Mouse (Mus musculus) olfactory bulb, adult 2 months (tissue): ENCODE data around the gene Fam222a.

Source experiments
- CTCF ChIP-seq: fragments of 200-500 bp; IDR thresholded peaks from 2 replicates; pipeline ENCODE4 v1.5.1; 2012; ENCODE audit warnings: low read depth, mild to moderate bottlenecking, low read length, moderate library complexity; ENCODE audit not compliant: insufficient read depth
- POLR2A ChIP-seq: fragments of 200-500 bp; IDR thresholded peaks from 2 replicates; pipeline ENCODE4 v1.6.1; 2012; ENCODE audit warnings: mild to moderate bottlenecking, low read depth, low read length, moderate library complexity; ENCODE audit not compliant: insufficient read depth

DNA sequence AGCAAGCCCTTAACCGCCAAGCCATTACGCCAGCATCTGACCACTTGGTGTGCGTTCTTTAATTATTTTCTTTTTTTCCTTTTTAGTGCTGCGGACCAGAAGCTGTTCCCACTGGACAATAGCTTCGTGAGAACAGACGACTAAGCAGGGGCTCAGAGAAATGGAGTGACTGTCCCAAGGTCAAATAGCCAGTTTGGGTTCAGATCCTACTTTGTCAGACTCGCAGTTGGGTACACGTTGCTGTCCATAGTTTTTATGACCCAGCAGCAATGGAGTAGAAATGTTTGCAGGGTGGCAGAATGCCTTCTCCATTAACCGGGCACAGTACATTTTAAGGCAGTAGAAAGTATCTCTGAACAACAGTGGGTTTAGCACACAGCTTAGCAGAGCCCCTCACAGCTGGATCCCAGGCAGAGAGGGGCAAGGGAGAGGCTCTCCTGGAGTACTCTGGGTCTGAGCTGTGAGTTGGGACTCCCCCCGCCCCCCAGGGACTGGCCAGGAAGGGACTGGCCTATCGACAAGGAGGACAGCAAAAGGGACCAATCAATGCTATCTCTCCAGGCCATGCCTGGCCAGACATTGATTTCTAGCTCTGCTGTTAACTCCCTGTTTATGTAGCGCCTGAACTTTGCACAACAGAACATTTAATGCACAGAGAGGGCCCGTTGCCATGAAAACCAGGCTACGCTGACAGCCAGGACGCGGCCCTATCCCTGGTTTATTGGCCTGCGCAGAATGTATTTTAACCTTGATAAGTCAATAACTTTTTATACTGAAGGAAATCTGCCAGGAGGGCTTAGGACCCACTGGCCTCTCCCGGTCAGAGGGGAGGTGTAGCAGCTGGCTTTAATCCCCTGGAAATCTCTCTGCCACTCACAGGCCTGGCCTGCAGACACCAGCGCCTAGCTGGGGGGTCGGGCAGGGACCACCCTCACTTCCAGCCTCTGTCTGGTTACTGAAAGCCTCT is 9.8 kb upstream of the Fam222a start:
- TF ChIP-seq POLR2A (no peak), CTCF (no peak)
